Mouse (Mus musculus) ES-Bruce4 (cell line): ENCODE measurements at regions not wholly inside any gene's neighbourhood (a gene's known extent, or its start where the extent isn't known, plus 50 kb on each side); places are given as distances from the start of the nearest gene placed in this dataset.

Experiments used
- CTCF ChIP-seq: IDR thresholded peaks from one replicate; pipeline ENCODE4 v1.8.1; 2011; ENCODE audit warnings: low read depth, low read length
- EP300 ChIP-seq: IDR thresholded peaks from 2 replicates; pipeline ENCODE4 v1.6.1; 2011; ENCODE audit warnings: low read depth, low read length; ENCODE audit not compliant: insufficient read depth

DNA sequence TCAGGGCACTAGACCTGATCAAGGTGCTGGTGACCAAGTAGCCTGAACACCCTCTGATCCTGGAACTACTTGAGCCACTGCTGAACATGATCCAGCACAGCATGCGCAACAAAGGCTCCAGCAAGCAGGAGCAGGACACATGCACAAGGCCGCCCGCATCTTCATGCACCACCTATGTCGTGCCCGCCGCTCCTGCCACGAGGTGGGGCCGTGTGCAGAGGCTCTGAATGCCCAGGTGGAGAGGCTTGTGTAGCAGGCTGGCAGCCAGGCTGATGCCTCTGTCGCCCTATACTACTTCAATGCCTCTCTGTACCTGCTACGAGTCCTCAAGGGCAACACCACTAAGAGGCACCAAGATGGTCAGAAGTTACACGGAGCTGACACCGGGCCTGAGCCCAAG lies 156.1 kb downstream of the Mbip start:
- TF ChIP-seq EP300 (no peak), CTCF (no peak)
